Mouse (Mus musculus) lung, postnatal 14 days (tissue): ENCODE data around the gene Ankzf1.

Experiments used
- DNase-seq: peaks from one replicate; pipeline ENCODE4 v3.0.0; 2021

Gene Ankzf1

GRCm38 (mm10) chr1:75191622-75192402 is at the start of gene Ankzf1, which contains the start of gene Atg9a:
Gene Ankzf1 (plus strand): TSS chr1:75192151.
Gene Atg9a (minus strand): TSS chr1:75192196.
- DNase-seq: peak; percentile 92

DNA sequence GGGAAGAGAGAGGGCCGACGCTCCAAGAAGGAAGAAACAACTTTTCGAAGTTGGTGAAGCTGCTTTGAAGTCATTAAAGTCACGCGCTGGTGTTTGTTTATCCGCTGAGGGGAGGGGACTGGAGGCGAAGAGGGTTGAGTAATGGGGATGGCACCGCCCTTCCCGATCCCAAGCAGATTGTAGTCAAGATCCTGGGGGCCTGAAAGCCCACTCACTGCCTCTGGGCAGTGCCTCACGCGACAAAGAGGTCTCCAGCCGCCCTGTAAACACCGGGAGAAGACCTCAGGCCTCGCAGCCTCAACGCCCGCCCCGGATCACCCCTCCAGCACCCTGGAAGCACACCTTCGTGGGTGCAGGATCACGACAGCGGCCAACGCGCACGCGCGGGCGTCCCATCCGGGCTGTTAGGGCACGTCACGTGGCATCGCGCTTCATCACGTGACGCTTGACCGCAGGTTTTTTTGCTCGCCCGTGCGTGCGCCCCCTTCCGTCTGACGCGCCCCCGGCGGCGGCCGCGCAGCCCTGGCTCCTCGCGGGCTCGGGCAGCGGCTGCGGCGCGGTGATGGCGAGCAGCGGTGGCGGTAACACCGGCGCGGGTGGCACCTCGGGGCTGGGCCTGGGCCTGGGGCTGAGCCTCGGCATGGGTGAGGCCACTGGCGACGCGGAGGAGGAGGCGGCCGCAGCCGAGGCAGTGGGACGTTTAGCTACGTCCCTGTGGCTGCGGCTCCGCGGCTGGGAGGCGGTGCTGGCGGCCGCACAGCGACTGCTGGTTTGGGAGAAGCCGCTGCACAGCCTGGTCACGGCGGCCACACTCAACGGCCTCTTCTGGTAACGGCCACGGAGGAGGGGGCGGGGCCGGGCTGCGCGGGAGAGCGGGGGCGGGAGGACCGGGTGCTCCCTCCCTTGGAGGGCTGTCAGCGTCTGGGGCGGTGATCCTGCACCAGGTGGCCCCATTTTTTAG is 49.4 kb upstream of the Ankzf1 start, which contains the start of the genes Cnppd1 and Retreg2:
Cnppd1 (minus strand) TSS at position 411 of the 961 bp plus-strand sequence.
Retreg2 (plus strand) TSS at position 478 of the 961 bp plus-strand sequence.
- peak; percentile 97 for DNase-seq

GRCm38 (mm10) chr1:75145589-75145988 is 46.4 kb upstream of the Ankzf1 start:
- DNase-seq: no peak

- no peak for DNase-seq
These were observed 44.4 kb upstream of the Ankzf1 start for GRCm38 (mm10) chr1:75147411-75148135.

- DNase-seq: no peak
These were observed 43.2 kb upstream of the Ankzf1 start for GRCm38 (mm10) chr1:75148727-75149126.

DNA sequence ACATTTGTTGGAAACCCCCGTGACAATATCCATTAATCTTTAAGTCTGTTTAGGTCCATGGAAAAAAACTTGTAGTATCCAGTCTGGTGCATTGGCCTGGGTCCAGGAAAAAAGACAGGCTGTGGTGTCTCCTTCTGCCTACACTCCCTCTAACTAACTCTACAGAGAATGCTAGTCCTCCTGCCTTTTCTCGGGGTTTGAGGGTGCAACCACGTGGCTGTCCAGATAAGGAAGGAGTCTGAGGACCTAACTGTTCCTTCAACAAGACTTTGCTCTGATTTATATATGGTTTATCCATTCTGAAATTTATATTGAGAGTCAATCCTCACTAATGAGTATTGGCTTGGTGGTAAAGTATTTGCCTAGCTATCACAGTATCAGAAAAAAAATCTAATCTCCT is 36.1 kb upstream of the Ankzf1 start:
- no peak for DNase-seq

- no peak for DNase-seq
These were observed 33.0 kb upstream of the Ankzf1 start for GRCm38 (mm10) chr1:75158990-75159389.

GRCm38 (mm10) chr1:75159540-75160255 is 32.3 kb upstream of the Ankzf1 start:
- DNase-seq: no peak

DNA sequence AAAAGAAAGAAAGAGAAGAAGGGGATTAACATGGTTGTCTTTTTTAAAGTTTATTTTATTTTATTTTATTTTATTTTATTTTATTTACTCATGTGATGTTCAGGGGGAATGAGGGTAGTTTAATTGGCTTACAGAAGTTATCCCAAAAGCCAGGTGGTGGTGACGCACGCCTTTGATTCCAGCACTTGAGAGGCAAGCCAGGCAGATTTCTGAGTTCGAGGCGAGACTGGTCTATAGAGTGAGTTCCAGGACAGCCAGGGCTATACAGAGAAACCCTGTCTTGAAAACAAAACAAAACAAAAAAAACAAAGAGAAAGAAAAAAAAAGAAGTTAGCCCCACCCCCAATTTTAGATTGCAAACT is 31.7 kb upstream of the Ankzf1 start:
- DNase-seq: no peak

GRCm38 (mm10) chr1:75168093-75168471 is 23.9 kb upstream of the Ankzf1 start:
- DNase-seq: no peak

DNA sequence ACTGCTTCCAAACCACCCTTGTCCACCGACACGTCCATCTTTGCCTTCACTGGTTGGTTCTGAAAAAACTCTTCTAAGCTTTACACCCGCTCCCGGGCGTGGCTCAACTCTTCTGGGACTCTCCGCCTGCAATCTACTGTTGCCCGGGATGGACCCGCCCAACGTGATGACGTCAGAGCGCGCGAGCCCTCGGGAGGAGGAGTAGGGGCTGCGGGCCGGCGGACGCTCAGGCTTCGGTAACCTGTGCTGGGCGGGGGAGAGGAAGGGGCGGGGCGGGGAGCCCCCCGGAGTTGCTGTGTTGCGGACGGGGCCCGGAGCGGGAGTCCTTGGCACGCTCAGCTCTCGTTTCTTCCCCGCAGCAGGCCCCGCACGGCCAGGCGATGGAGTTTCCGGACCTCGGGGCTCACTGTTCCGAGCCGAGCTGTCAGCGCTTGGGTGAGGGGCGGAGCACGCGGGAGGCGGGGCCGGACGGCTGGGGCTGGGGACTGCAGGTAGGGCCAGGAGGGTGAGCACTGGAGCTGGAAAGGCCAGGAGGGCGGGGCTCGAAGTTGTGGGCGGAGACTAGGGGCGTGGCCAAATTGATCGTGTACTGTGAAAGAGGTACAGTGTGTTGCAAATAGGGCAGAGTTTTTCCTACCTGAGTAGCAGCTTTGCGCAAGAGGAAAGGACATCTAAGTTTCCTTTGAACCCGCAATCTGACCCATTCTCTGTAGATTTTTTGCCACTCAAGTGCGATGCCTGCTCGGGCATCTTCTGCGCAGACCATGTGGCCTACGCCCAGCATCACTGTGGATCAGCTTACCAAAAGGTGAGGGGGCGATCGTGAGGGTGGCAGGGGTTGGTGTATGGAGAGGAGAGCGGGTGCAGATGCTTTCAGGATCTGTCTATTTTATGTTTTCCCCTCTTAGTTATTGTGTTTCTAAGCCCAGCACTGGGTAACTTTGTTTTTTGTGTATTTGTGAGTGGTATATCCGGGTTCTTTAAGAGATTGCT is 23.2 kb upstream of the Ankzf1 start, which contains the start of gene Zfand2b:
Zfand2b (plus strand) TSS at position 175 of the 993 bp plus-strand sequence.
- DNase-seq: peak; percentile 98

- DNase-seq: no peak
These were observed 12.4 kb upstream of the Ankzf1 start for GRCm38 (mm10) chr1:75179334-75180104.

- DNase-seq: peak; percentile 86
These were observed 11.8 kb upstream of the Ankzf1 start, which contains the start of gene Abcb6 for GRCm38 (mm10) chr1:75180105-75180590. Gene Abcb6 (minus strand): TSS chr1:75180392.

DNA sequence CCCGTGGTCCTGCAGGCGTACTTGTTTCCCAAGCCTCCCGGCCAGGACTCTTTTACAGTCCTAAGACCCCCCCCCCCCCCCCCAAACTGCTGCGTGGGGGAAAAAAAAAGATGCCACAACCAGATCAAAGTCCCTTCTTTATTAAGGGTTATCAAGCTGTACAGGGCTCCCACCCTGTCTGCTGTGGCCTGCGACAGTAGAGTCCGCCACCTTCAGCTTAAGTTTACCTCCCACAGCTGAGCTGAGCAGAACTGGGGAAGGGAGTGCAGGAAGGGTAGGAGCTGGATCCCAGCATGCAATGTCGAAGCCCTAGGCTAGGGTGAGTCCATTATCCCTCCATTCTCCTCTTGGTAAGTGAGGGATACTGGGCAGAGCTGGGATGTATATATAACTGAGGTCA is 11.2 kb upstream of the Ankzf1 start:
- no peak for DNase-seq

DNA sequence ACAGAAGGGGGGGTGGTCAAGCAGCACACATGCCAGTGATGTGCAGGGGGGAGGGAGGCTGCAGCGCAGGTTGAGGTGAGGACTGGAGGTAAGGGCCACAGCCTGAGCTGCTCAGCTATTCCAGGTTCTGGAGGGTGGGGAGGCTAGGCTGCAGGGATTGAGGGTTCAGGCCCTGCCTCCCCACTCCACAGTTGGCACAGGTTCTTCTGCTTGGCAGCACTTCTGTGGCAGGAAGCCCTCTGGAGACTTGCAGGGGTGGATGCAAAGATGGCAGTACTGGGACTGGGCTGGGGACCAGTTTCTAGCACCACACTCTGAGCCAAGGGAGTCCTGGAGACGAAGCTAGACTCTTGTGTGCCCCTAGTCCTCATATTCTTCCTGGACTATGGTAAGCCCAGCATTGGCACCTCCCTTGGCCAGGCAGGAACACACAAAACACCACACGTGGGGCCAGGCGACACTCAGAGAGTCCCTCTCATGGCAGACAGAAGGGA is 10.5 kb upstream of the Ankzf1 start:
- DNase-seq: no peak

- no peak for DNase-seq
These were observed 9.8 kb upstream of the Ankzf1 start for GRCm38 (mm10) chr1:75182160-75182559.

- DNase-seq: no peak
These were observed 6.5 kb upstream of the Ankzf1 start for GRCm38 (mm10) chr1:75185495-75185894.

DNA sequence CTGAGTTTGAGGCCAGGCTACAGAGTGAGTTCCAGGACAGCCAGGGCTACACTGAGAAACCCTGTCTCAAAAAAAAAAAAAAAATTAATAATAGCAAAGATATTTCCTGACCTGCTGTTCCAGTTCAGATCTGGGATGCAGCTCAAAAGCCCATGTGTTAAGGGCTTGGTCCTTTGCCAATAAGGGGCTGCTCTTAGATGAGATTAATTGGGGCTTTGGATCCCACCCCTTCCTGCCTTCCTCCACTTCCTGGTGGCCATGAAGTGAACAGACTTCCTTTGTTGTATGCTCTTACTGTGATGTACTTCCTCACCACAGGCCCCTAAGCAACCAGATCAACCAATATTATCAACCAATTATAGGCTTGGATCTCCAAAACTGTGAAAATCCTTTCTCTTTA is 4.8 kb upstream of the Ankzf1 start:
- DNase-seq: no peak

- no peak for DNase-seq
These were observed 4.0 kb upstream of the Ankzf1 start for GRCm38 (mm10) chr1:75187914-75188483.
